Mouse (Mus musculus): ENCODE results near the gene Tsku. TPM values are rescaled to one million over a fixed set of nuclear protein-coding genes. Genes with fewer than 3 reads are reported as not detected.

Tsku gene
- polyA plus RNA-seq (2014; fragmentation: Nextera tagmentation; extraction: Ambion mirVana), result 9.0 and 9.4 TPM in 2 replicates

- DNase-seq (ENCODE audit: low spot score) (peak; percentile 97), ATAC-seq (replicated peaks; ENCODE audit: low FRiP score) (peak; percentile 91)
- H3K4me3 ChIP-seq (ENCODE audit: low read depth, low read length), result peak within 1 kb of the TSS; percentile 64
- peak within 1 kb of the TSS; percentile 87 for H3K4me2 ChIP-seq (ENCODE audit: low read depth, low read length, severe bottlenecking)
- peak within 1 kb of the TSS; percentile 70 for H3K27ac ChIP-seq (ENCODE audit: low read depth, low read length)
- H3K27me3 ChIP-seq (ENCODE audit: control insufficient read depth, insufficient read depth, low read length), result no peaks in the 10 kb centered on the region
- WGBS, result under 1% methylated on average over 50 of the region's 52 CpGs
- peak within 1 kb of the TSS; percentile 79 for H3K9ac ChIP-seq (ENCODE audit: low read length)
- no peaks in the 10 kb centered on the region for H3K36me3 ChIP-seq (ENCODE audit: control insufficient read depth, insufficient read depth, low read length)
- peaks cover 17% of the 10 kb centered on the region for H3K4me1 ChIP-seq (replicated peaks; ENCODE audit: control insufficient read depth, insufficient read depth, low read length)
- no peaks in the 10 kb centered on the region for H3K9me3 ChIP-seq (ENCODE audit: control insufficient read depth, low read length)
Measured at GRCm38 (mm10) chr7:98361063-98361652, at the start of gene Tsku. Gene Tsku (minus strand): TSS chr7:98361328.

GRCm38 (mm10) chr7:98407615-98408014 lies 46.5 kb upstream of the Tsku start:
- 86% methylated on average over 5 of the region's 5 CpGs for WGBS
- no peak overlapping the region for H3K27ac ChIP-seq (ENCODE audit: low read depth, low read length)
- no peak overlapping the region for H3K4me2 ChIP-seq (ENCODE audit: low read depth, low read length, severe bottlenecking)
- H3K9ac ChIP-seq (ENCODE audit: low read length), result no peak overlapping the region
- no peak overlapping the region for H3K4me3 ChIP-seq (ENCODE audit: low read depth, low read length)
- H3K36me3 ChIP-seq (ENCODE audit: control insufficient read depth, insufficient read depth, low read length), result no peaks in the 10 kb centered on the region
- ATAC-seq (replicated peaks; ENCODE audit: low FRiP score) (no peak), DNase-seq (ENCODE audit: low spot score) (no peak)
- H3K27me3 ChIP-seq (ENCODE audit: control insufficient read depth, insufficient read depth, low read length), result no peaks in the 10 kb centered on the region
- H3K9me3 ChIP-seq (ENCODE audit: control insufficient read depth, low read length), result no peaks in the 10 kb centered on the region
- H3K4me1 ChIP-seq (replicated peaks; ENCODE audit: control insufficient read depth, insufficient read depth, low read length), result 0 out of 2 replicates have a peak, but pooled peaks cover 3% of the 10 kb centered on the region

DNA sequence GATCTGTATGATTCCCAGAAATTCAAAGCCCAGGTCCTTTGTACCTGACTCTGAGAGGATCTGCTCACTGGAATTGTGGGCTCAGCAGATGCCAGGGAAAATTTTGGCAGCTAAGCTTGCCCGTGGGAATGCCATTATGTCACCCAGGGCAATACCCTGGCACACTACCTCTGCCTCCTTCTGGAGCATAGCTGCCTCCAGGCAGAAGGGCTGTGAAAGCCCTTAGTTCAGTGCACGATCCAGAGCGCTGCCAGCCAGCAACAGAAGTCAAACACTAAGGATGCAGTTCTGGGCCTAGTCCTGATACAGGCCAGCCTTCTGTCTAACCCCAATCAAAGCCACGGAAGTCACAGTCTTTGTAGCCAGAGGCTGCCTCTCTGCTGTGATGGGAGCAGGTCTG lies 42.9 kb upstream of the Tsku start:
- no peak overlapping the region for H3K27ac ChIP-seq (ENCODE audit: low read depth, low read length)
- H3K4me2 ChIP-seq (ENCODE audit: low read depth, low read length, severe bottlenecking), result no peak overlapping the region
- DNase-seq (ENCODE audit: low spot score) (no peak), ATAC-seq (replicated peaks; ENCODE audit: low FRiP score) (no peak)
- no peak overlapping the region for H3K4me3 ChIP-seq (ENCODE audit: low read depth, low read length)
- no peaks in the 10 kb centered on the region for H3K27me3 ChIP-seq (ENCODE audit: control insufficient read depth, insufficient read depth, low read length)
- 69% methylated on average over 4 of the region's 4 CpGs for whole genome bisulfite sequencing
- no peaks in the 10 kb centered on the region for H3K36me3 ChIP-seq (ENCODE audit: control insufficient read depth, insufficient read depth, low read length)
- no peak overlapping the region for H3K9ac ChIP-seq (ENCODE audit: low read length)
- H3K4me1 ChIP-seq (replicated peaks; ENCODE audit: control insufficient read depth, insufficient read depth, low read length), result 0 out of 2 replicates have a peak, but pooled peaks cover 3% of the 10 kb centered on the region
- no peaks in the 10 kb centered on the region; the same call in 1 of the 2 replicates for H3K9me3 ChIP-seq (ENCODE audit: control insufficient read depth, low read length)

DNA sequence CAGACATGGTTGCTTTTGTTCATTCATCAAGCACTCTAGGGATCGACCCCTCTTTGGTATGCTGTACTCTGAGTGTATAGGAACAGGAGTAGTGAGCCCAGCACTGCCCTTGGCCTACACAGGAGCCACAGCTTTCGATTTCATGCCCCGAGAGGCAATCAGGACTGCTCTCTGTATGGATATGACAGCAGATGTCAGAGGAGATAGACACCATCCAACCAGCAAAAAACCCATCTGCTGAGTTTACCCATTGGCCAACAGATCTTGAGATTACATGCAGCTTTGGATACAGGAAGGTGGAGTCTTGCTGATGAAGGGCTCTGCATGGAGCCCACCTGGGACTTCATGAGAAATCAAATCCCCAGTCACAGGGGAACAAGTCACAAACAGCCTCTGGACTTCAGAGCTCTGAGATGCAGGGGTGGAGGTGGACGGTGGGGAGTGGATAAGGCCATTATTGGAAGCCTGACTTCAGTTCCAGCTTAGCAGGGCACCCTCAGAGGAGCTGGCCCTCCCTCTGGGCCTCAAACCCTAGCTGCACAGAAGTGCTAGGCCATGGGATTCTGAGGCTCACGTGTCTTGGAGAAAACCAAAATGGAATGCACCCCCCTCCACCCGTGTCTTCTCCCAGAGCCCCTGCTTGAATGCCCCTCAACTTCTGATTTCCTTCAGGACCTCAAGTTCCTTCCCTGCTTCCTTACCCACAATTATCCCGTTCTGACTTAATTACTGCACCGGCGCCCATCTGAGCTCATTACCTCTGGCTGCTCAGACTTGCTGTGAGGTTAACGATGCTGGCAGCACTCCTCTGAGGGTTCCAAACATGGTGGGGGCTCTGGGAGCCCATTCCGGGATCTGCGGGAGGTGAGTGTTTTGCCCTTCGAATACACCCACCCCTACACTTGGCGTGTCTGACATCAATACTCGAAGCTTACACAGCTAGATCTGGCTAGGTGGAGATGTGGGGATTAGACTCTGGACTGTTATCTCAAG lies 41.8 kb upstream of the Tsku start:
- no peaks in the 10 kb centered on the region; the same call in 1 of the 2 replicates for H3K9me3 ChIP-seq (ENCODE audit: control insufficient read depth, low read length)
- 55% methylated on average over 15 of the region's 15 CpGs for WGBS
- no peak overlapping the region for H3K4me2 ChIP-seq (ENCODE audit: low read depth, low read length, severe bottlenecking)
- H3K27ac ChIP-seq (ENCODE audit: low read depth, low read length), result no peak overlapping the region
- no peak for ATAC-seq (replicated peaks; ENCODE audit: low FRiP score)
- H3K27me3 ChIP-seq (ENCODE audit: control insufficient read depth, insufficient read depth, low read length), result no peaks in the 10 kb centered on the region
- H3K36me3 ChIP-seq (ENCODE audit: control insufficient read depth, insufficient read depth, low read length), result no peaks in the 10 kb centered on the region
- DNase-seq (ENCODE audit: low spot score), result no peak
- 0 out of 2 replicates have a peak, but pooled peaks cover 3% of the 10 kb centered on the region for H3K4me1 ChIP-seq (replicated peaks; ENCODE audit: control insufficient read depth, insufficient read depth, low read length)
- no peak overlapping the region for H3K9ac ChIP-seq (ENCODE audit: low read length)
- no peak overlapping the region for H3K4me3 ChIP-seq (ENCODE audit: low read depth, low read length)

- no peaks in the 10 kb centered on the region for H3K4me1 ChIP-seq (replicated peaks; ENCODE audit: control insufficient read depth, insufficient read depth, low read length)
- DNase-seq (ENCODE audit: low spot score) (no peak), ATAC-seq (replicated peaks; ENCODE audit: low FRiP score) (no peak)
- no peak overlapping the region for H3K4me3 ChIP-seq (ENCODE audit: low read depth, low read length)
- WGBS, result 83% methylated on average over 8 of the region's 8 CpGs
- H3K36me3 ChIP-seq (ENCODE audit: control insufficient read depth, insufficient read depth, low read length), result no peaks in the 10 kb centered on the region
- H3K4me2 ChIP-seq (ENCODE audit: low read depth, low read length, severe bottlenecking), result no peak overlapping the region
- H3K27me3 ChIP-seq (ENCODE audit: control insufficient read depth, insufficient read depth, low read length), result no peaks in the 10 kb centered on the region
- H3K27ac ChIP-seq (ENCODE audit: low read depth, low read length), result no peak overlapping the region
- H3K9ac ChIP-seq (ENCODE audit: low read length), result no peak overlapping the region
- no peaks in the 10 kb centered on the region for H3K9me3 ChIP-seq (ENCODE audit: control insufficient read depth, low read length)
Measured at GRCm38 (mm10) chr7:98392466-98393201, 31.5 kb upstream of the Tsku start.

GRCm38 (mm10) chr7:98391351-98391936 lies 30.3 kb upstream of the Tsku start:
- Histone ChIP-seq H3K4me2 (ENCODE audit: low read depth, low read length, severe bottlenecking) (no peak overlapping the region), H3K9me3 (ENCODE audit: control insufficient read depth, low read length) (no peaks in the 10 kb centered on the region), H3K27ac (ENCODE audit: low read depth, low read length) (no peak overlapping the region), H3K4me3 (ENCODE audit: low read depth, low read length) (no peak overlapping the region), H3K27me3 (ENCODE audit: control insufficient read depth, insufficient read depth, low read length) (no peaks in the 10 kb centered on the region), H3K36me3 (ENCODE audit: control insufficient read depth, insufficient read depth, low read length) (no peaks in the 10 kb centered on the region), H3K4me1 (replicated peaks; ENCODE audit: control insufficient read depth, insufficient read depth, low read length) (no peaks in the 10 kb centered on the region), H3K9ac (ENCODE audit: low read length) (no peak overlapping the region)
- DNase-seq (ENCODE audit: low spot score) (no peak), ATAC-seq (replicated peaks; ENCODE audit: low FRiP score) (no peak)
- 93% methylated on average over 7 of the region's 7 CpGs for WGBS

DNA sequence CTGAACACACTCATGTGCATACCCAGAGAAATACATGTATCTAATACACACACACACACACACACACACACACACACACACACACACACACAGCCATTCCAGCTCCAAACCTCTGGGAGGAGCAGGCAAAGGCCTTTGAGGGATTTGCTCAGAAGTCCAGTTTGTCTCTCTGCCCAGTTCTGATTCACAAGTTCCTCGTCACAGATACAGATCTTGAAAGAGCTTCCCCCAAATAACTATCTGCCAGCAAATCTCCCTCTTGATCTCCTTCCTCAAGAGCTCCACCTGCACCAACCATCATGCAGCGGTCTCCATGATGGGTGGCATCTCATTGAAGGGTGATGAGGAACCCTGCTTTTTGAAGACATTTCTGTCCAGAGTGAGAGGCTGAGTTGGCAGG lies 29.4 kb upstream of the Tsku start:
- ATAC-seq (replicated peaks; ENCODE audit: low FRiP score) (no peak), DNase-seq (ENCODE audit: low spot score) (no peak)
- Histone ChIP-seq H3K27ac (ENCODE audit: low read depth, low read length) (no peak overlapping the region), H3K9ac (ENCODE audit: low read length) (no peak overlapping the region), H3K4me1 (replicated peaks; ENCODE audit: control insufficient read depth, insufficient read depth, low read length) (no peaks in the 10 kb centered on the region), H3K27me3 (ENCODE audit: control insufficient read depth, insufficient read depth, low read length) (no peaks in the 10 kb centered on the region), H3K36me3 (ENCODE audit: control insufficient read depth, insufficient read depth, low read length) (no peaks in the 10 kb centered on the region), H3K4me3 (ENCODE audit: low read depth, low read length) (no peak overlapping the region), H3K4me2 (ENCODE audit: low read depth, low read length, severe bottlenecking) (no peak overlapping the region), H3K9me3 (ENCODE audit: control insufficient read depth, low read length) (no peaks in the 10 kb centered on the region)
- 78% methylated on average over 2 of the region's 2 CpGs for WGBS

DNA sequence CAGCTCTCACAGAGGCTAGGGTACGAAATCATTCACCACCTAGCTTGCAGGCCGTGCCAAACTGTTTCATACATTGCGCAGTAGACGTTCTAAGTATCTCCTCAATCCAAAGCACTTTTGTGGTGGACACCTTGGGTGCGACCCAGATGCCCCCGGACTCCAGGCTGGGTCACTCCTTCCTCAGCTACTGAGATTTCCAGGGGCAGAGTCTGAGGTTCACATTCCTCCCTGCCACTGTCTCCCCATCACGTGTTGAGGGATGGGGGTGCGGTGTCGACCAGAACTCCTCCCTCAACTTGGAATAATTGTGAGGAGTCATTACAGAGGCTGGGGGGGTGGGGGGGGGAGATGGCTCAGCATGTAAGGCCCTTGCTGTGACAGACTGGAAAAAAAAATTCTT lies 28.5 kb upstream of the Tsku start:
- Histone ChIP-seq H3K36me3 (ENCODE audit: control insufficient read depth, insufficient read depth, low read length) (no peaks in the 10 kb centered on the region), H3K9ac (ENCODE audit: low read length) (no peak overlapping the region), H3K27me3 (ENCODE audit: control insufficient read depth, insufficient read depth, low read length) (no peaks in the 10 kb centered on the region), H3K4me2 (ENCODE audit: low read depth, low read length, severe bottlenecking) (no peak overlapping the region), H3K4me1 (replicated peaks; ENCODE audit: control insufficient read depth, insufficient read depth, low read length) (no peaks in the 10 kb centered on the region), H3K4me3 (ENCODE audit: low read depth, low read length) (no peak overlapping the region), H3K27ac (ENCODE audit: low read depth, low read length) (no peak overlapping the region), H3K9me3 (ENCODE audit: control insufficient read depth, low read length) (no peaks in the 10 kb centered on the region)
- 78% methylated on average over 9 of the region's 9 CpGs for WGBS
- DNase-seq (ENCODE audit: low spot score) (no peak), ATAC-seq (replicated peaks; ENCODE audit: low FRiP score) (no peak)

Measured in forebrain, embryonic 11.5 days (tissue).